Mouse (Mus musculus) CH12.LX (cell line): ENCODE measurements around the gene Limk2. TPM values are rescaled to one million over a fixed set of nuclear protein-coding genes. Genes with fewer than 3 reads are reported as not detected.

Experiments used
- DNase-seq: peaks from one replicate; pipeline ENCODE4 v3.0.0-alpha.2; 2013; ENCODE audit errors: extremely low read depth
- H3K27ac ChIP-seq: 2 replicates; pipeline ENCODE4 v1.5.1; 2012; ENCODE audit warnings: low read depth, mild to moderate bottlenecking, control low read depth, moderate library complexity; ENCODE audit not compliant: insufficient read depth
- H3K27me3 ChIP-seq: replicated peaks from 2 replicates; pipeline ENCODE3; 2012; ENCODE audit warnings: inconsistent platforms
- H3K36me3 ChIP-seq, 2 experiments: replicated peaks in 1 of 2; 2 replicates each; pipeline versions ENCODE3 to v1.6.1; 2012; ENCODE audit warnings: inconsistent platforms in 1 of 2, low read length in 1 of 2, mild to moderate bottlenecking in 1 of 2, mixed read lengths in 1 of 2, moderate library complexity in 1 of 2; ENCODE audit not compliant: control insufficient read depth in 1 of 2, insufficient read depth in 1 of 2
- H3K4me1 ChIP-seq, 2 experiments: 2 replicates each; pipeline ENCODE4 v1.6.1; 2012; ENCODE audit warnings: inconsistent platforms in 1 of 2, moderate library complexity in 1 of 2; ENCODE audit not compliant: insufficient read depth in 2 of 2, control insufficient read depth in 1 of 2
- H3K4me2 ChIP-seq: 2 replicates; pipeline ENCODE4 v1.6.1; 2012; ENCODE audit warnings: low read depth, mild to moderate bottlenecking, control low read depth; ENCODE audit not compliant: poor library complexity, insufficient read depth, severe bottlenecking
- H3K4me3 ChIP-seq, 3 experiments: fragments of 150-350 bp in 1 of 3; sonication (generic) in 1 of 3; replicated peaks in 1 of 3; 2 replicates each; pipeline versions ENCODE3 to v1.5.1; 2011 to 2012; ENCODE audit warnings: low read depth in 2 of 3, low read length in 2 of 3, mild to moderate bottlenecking in 2 of 3, moderate library complexity in 2 of 3, control low read depth in 1 of 3, improper control_type of control experiment in 1 of 3, inconsistent platforms in 1 of 3, mixed read lengths in 1 of 3; ENCODE audit not compliant: poor library complexity in 1 of 3
- H3K79me2 ChIP-seq: replicated peaks from 2 replicates; pipeline ENCODE4 v1.6.1; 2012; ENCODE audit warnings: mild to moderate bottlenecking, moderate library complexity; ENCODE audit not compliant: control insufficient read depth, poor library complexity, insufficient read depth, severe bottlenecking; ENCODE audit errors: extremely low read depth
- H3K9ac ChIP-seq: 2 replicates; pipeline ENCODE4 v1.6.1; 2012; ENCODE audit warnings: low read depth, mild to moderate bottlenecking, control low read depth, moderate library complexity; ENCODE audit not compliant: insufficient read depth
- H3K9me3 ChIP-seq: replicated peaks from 2 replicates; pipeline ENCODE3; 2012; ENCODE audit warnings: low read length, inconsistent platforms, mixed read lengths
- CHD1 ChIP-seq: IDR thresholded peaks from 2 replicates; pipeline ENCODE4 v1.6.1; 2012; ENCODE audit warnings: low read depth, low read length, improper control_type of control experiment, inconsistent platforms
- CHD2 ChIP-seq: IDR thresholded peaks from 2 replicates; pipeline ENCODE4 v1.6.1; 2011; ENCODE audit warnings: low read length, improper control_type of control experiment
- E2F4 ChIP-seq: IDR thresholded peaks from 2 replicates; pipeline ENCODE4 v1.6.1; 2011; ENCODE audit warnings: low read depth, low read length, improper control_type of control experiment; ENCODE audit not compliant: insufficient replicate concordance
- EP300 ChIP-seq: IDR thresholded peaks from 2 replicates; pipeline ENCODE4 v1.6.1; 2011; ENCODE audit warnings: low read length, improper control_type of control experiment
- JUN ChIP-seq: IDR thresholded peaks from 2 replicates; pipeline ENCODE4 v1.6.1; 2011; ENCODE audit warnings: low read depth, mild to moderate bottlenecking, low read length, improper control_type of control experiment, moderate library complexity; ENCODE audit not compliant: insufficient read depth
- JUND ChIP-seq: conservative IDR thresholded peaks from 2 replicates; pipeline ENCODE4 v1.6.1; 2011; ENCODE audit warnings: low read depth, low read length, improper control_type of control experiment
- KAT2A ChIP-seq: IDR thresholded peaks from 2 replicates; pipeline ENCODE4 v1.6.1; 2012; ENCODE audit warnings: low read length, improper control_type of control experiment, inconsistent platforms; ENCODE audit not compliant: insufficient replicate concordance
- MAFK ChIP-seq: IDR thresholded peaks from 2 replicates; pipeline ENCODE4 v1.6.1; 2011; ENCODE audit warnings: low read length, improper control_type of control experiment; ENCODE audit not compliant: insufficient replicate concordance
- MAX ChIP-seq: IDR thresholded peaks from 2 replicates; pipeline ENCODE4 v1.6.1; 2011; ENCODE audit warnings: low read length, improper control_type of control experiment
- MEF2A ChIP-seq: IDR thresholded peaks from 2 replicates; pipeline ENCODE4 v1.6.1; 2014; ENCODE audit warnings: low read depth, mild to moderate bottlenecking, inconsistent platforms, low read length, improper control_type of control experiment, borderline replicate concordance
- MXI1 ChIP-seq: IDR thresholded peaks from 2 replicates; pipeline ENCODE4 v1.6.1; 2011; ENCODE audit warnings: mild to moderate bottlenecking, low read depth, low read length, improper control_type of control experiment
- PAX5 ChIP-seq: IDR thresholded peaks from 2 replicates; pipeline ENCODE4 v1.6.1; 2012; ENCODE audit warnings: low read length, inconsistent platforms, mixed read lengths
- POLR2A ChIP-seq: IDR thresholded peaks from 2 replicates; pipeline ENCODE4 v1.6.1; 2011; ENCODE audit warnings: low read depth, mild to moderate bottlenecking, improper control_type of control experiment, low read length
- POLR2AphosphoS2 ChIP-seq: IDR thresholded peaks from 2 replicates; pipeline ENCODE4 v1.6.1; 2011; ENCODE audit warnings: low read depth, low read length, improper control_type of control experiment
- RCOR1 ChIP-seq: conservative IDR thresholded peaks from 2 replicates; pipeline ENCODE4 v1.6.1; 2012; ENCODE audit warnings: low read depth, mild to moderate bottlenecking, inconsistent platforms, low read length, improper control_type of control experiment
- SIN3A ChIP-seq: IDR thresholded peaks from 2 replicates; pipeline ENCODE4 v1.6.1; 2012; ENCODE audit warnings: low read length, improper control_type of control experiment, inconsistent platforms
- SMC3 ChIP-seq: IDR thresholded peaks from 2 replicates; pipeline ENCODE4 v1.6.1; 2011; ENCODE audit warnings: low read depth, low read length, improper control_type of control experiment
- TBP ChIP-seq: conservative IDR thresholded peaks from 2 replicates; pipeline ENCODE4 v1.6.1; 2011; ENCODE audit warnings: low read depth, low read length, improper control_type of control experiment
- TCF12 ChIP-seq: IDR thresholded peaks from 2 replicates; pipeline ENCODE4 v1.6.1; 2014; ENCODE audit warnings: low read depth, mild to moderate bottlenecking, inconsistent platforms, low read length, improper control_type of control experiment
- USF1 ChIP-seq: IDR thresholded peaks from 2 replicates; pipeline ENCODE4 v1.6.1; 2014; ENCODE audit warnings: low read depth, mild to moderate bottlenecking, inconsistent platforms, low read length, improper control_type of control experiment
- USF2 ChIP-seq: conservative IDR thresholded peaks from 2 replicates; pipeline ENCODE4 v1.6.1; 2011; ENCODE audit warnings: low read depth, low read length, improper control_type of control experiment
- ZKSCAN1 ChIP-seq: IDR thresholded peaks from 2 replicates; pipeline ENCODE4 v1.6.1; 2012; ENCODE audit warnings: low read depth, inconsistent platforms, low read length, improper control_type of control experiment, borderline replicate concordance
- ZMIZ1 ChIP-seq: IDR thresholded peaks from 2 replicates; pipeline ENCODE4 v1.6.1; 2012; ENCODE audit warnings: low read depth, mild to moderate bottlenecking, inconsistent platforms, low read length, improper control_type of control experiment
- ZNF384 ChIP-seq: IDR thresholded peaks from 2 replicates; pipeline ENCODE4 v1.6.1; 2012; ENCODE audit warnings: low read depth, low read length, improper control_type of control experiment, inconsistent platforms
- dilution Hi-C: fragments of 300-500 bp; cut with MboI; formaldehyde crosslinking; loops from 2 replicates; pipeline ENCODE4 v1.14.3; 2020; ENCODE audit warnings: low sequenced_read_pairs; ENCODE audit not compliant: extremely low pct_unique_long_range_greater_than_20kb, extremely low pct_ligation_motif_present
- in situ Hi-C: fragments of 300-500 bp; cut with MboI; formaldehyde crosslinking; loops from 3 replicates; pipeline ENCODE4 v1.14.3; 2019; ENCODE audit warnings: low sequenced_read_pairs, low pct_ligation_motif_present, low pct_unique_long_range_greater_than_20kb, mixed read lengths
- polyA plus RNA-seq: library from polyadenylated mRNA; unstranded; fragments of >175 nt; gene quantifications from 2 replicates; pipeline ENCODE4 v1.2.1, GENCODE M21; 2012; ENCODE audit warnings: low read depth; ENCODE audit not compliant: insufficient read length
- total RNA-seq, 2 experiments: library from RNA; depleted of rRNA; stranded (reverse); fragments of 300-350 nt in 1 of 2; fragments of >200 nt in 1 of 2; gene quantifications; 2 replicates each; pipeline ENCODE4 v1.2.3; 2012 to 2014

The Limk2 gene
- total and polyA plus RNA-seq, 3 experiments: 41.5 to 64.0 (median 46.1) TPM

- TF ChIP-seq USF1: peak; percentile 81
- no peak for TF ChIP-seq ZKSCAN1
- TF ChIP-seq JUN: no peak
- TF ChIP-seq POLR2A: 0 out of 2 replicates have a peak, but pooled peaks have one; percentile 23
- TF ChIP-seq MEF2A: 0 out of 2 replicates have a peak, but pooled peaks have one; percentile 25
Measured at GRCm38 (mm10) chr11:3335651-3336216, 73.3 kb downstream of the Limk2 start (continued).

- no peaks in the 10 kb centered on the region for H3K79me2 ChIP-seq
- in situ Hi-C loops: no loop called here
- H3K4me3 ChIP-seq: no peak overlapping the region
- no peak overlapping the region for H3K27ac ChIP-seq
- H3K9me3 ChIP-seq: peaks cover 8% of the 10 kb centered on the region
- H3K4me1 ChIP-seq: peaks cover 18 to 63% of the 10 kb centered on the region in 2 experiments
- H3K4me2 ChIP-seq: 0 out of 2 replicates have a peak overlapping the region, but pooled peaks have one; percentile 67
- 0 out of 2 replicates have a peak, but pooled peaks have one; percentile 73 for TF ChIP-seq CHD1
- no peak for TF ChIP-seq KAT2A
- H3K27me3 ChIP-seq: no peaks in the 10 kb centered on the region
- dilution Hi-C loops: no loop called here
- no peak overlapping the region; the same call in 1 of the 2 replicates for H3K9ac ChIP-seq
- DNase-seq: no peak
- peaks cover 0 to 4% of the 10 kb centered on the region in 2 experiments for H3K36me3 ChIP-seq
Measured at GRCm38 (mm10) chr11:3334711-3335316, 74.2 kb downstream of the Limk2 start.

- no peak for TF ChIP-seq EP300
- no peak for TF ChIP-seq MAFK
- TF ChIP-seq PAX5: no peak
- no peak for TF ChIP-seq POLR2AphosphoS2
- no peak for TF ChIP-seq SIN3A
- no peak for TF ChIP-seq RCOR1
- no peak for TF ChIP-seq MAX
- no peak for TF ChIP-seq ZMIZ1
- no peak for TF ChIP-seq TBP
- TF ChIP-seq TCF12: no peak
- TF ChIP-seq POLR2A: no peak
- TF ChIP-seq CHD2: no peak
- no peak for TF ChIP-seq MXI1
- no peak for TF ChIP-seq MEF2A
- no peak for TF ChIP-seq ZNF384
- TF ChIP-seq JUND: no peak
- no peak for TF ChIP-seq SMC3
- TF ChIP-seq USF2: no peak
- no peak for TF ChIP-seq KAT2A
- no peak for TF ChIP-seq E2F4
- TF ChIP-seq, all 38 proteins: peak for 0
- Histone ChIP-seq H3K4me3 (no peak overlapping the region), H3K9me3 (peaks cover 8% of the 10 kb centered on the region), H3K4me1 (peaks cover 18 to 68% of the 10 kb centered on the region in 2 experiments), H3K4me2 (no peak overlapping the region), H3K36me3 (no peaks in the 10 kb centered on the region), H3K79me2 (no peaks in the 10 kb centered on the region), H3K27me3 (no peaks in the 10 kb centered on the region), H3K9ac (no peak overlapping the region), H3K27ac (no peak overlapping the region)
- no peak for DNase-seq
- dilution Hi-C loops: no loop called here
- in situ Hi-C loops: no loop called here
Measured at GRCm38 (mm10) chr11:3334141-3334710, 74.8 kb downstream of the Limk2 start.
